Mouse (Mus musculus) liver, embryonic 14.5 days (tissue): ENCODE data around the gene Etfb. TPM values are rescaled to one million over a fixed set of nuclear protein-coding genes. Genes with fewer than 3 reads are reported as not detected.

Source experiments
- ATAC-seq: fragments of 200-750 bp; cut with Nextera tagmentation; 2 replicates; pipeline ENCODE4 v1.8.0; 2017; ENCODE audit warnings: moderate number of reproducible peaks, mild to moderate bottlenecking, moderate library complexity; ENCODE audit not compliant: insufficient read depth
- DNase-seq, 3 experiments: peaks; one replicate each; pipeline ENCODE4 v3.0.0-alpha.2; 2012 to 2013; ENCODE audit warnings: low read depth in 3 of 3, low spot score in 3 of 3
- H3K27ac ChIP-seq: fragments of 300-500 bp; sonication (generic); 2 replicates; pipeline ENCODE4 v1.5.1; 2014; ENCODE audit warnings: moderate library complexity, mild to moderate bottlenecking, control low read depth, inconsistent platforms
- H3K27me3 ChIP-seq: fragments of 300-500 bp; sonication (generic); 2 replicates; pipeline ENCODE4 v1.6.1; 2014; ENCODE audit warnings: mild to moderate bottlenecking, low read length, moderate library complexity; ENCODE audit not compliant: control insufficient read depth, insufficient read depth
- H3K36me3 ChIP-seq: fragments of 300-500 bp; sonication (generic); replicated peaks from 2 replicates; pipeline ENCODE4 v1.6.1; 2014; ENCODE audit warnings: low read depth; ENCODE audit not compliant: control insufficient read depth, insufficient read depth
- H3K4me1 ChIP-seq, 2 experiments: fragments of 200-500 bp in 1 of 2; fragments of 300-500 bp in 1 of 2; sonication (generic) in 1 of 2; replicated peaks; 2 replicates each; pipeline ENCODE4 v1.6.1; 2012 to 2014; ENCODE audit warnings: antibody characterized with exemption in 1 of 2, inconsistent platforms in 1 of 2, low read length in 1 of 2; ENCODE audit not compliant: control insufficient read depth in 2 of 2, insufficient read depth in 2 of 2
- H3K4me2 ChIP-seq: fragments of 300-500 bp; sonication (generic); 2 replicates; pipeline ENCODE4 v1.6.1; 2014; ENCODE audit warnings: low read depth, mild to moderate bottlenecking, control low read depth, moderate library complexity
- H3K4me3 ChIP-seq, 2 experiments: fragments of 200-500 bp in 1 of 2; fragments of 300-500 bp in 1 of 2; sonication (generic) in 1 of 2; 2 replicates each; pipeline ENCODE4 v1.5.1; 2012 to 2014; ENCODE audit warnings: low read depth in 2 of 2, low read length in 2 of 2, mild to moderate bottlenecking in 2 of 2, control low read depth in 1 of 2, inconsistent platforms in 1 of 2, moderate library complexity in 1 of 2; ENCODE audit not compliant: insufficient read depth in 1 of 2
- H3K9ac ChIP-seq: fragments of 300-500 bp; sonication (generic); replicated peaks from 2 replicates; pipeline ENCODE4 v1.6.1; 2014; ENCODE audit warnings: mild to moderate bottlenecking, control low read depth, moderate library complexity
- H3K9me3 ChIP-seq: fragments of 300-500 bp; sonication (generic); 2 replicates; pipeline ENCODE4 v1.6.1; 2016; ENCODE audit warnings: low read length, mixed read lengths; ENCODE audit not compliant: control insufficient read depth
- CTCF ChIP-seq: IDR thresholded peaks from 2 replicates; pipeline ENCODE4 v1.5.1; 2016; ENCODE audit warnings: antibody characterized with exemption, low read depth, control low read depth
- EP300 ChIP-seq: IDR thresholded peaks from 2 replicates; pipeline ENCODE4 v1.6.1; 2016; ENCODE audit warnings: antibody characterized with exemption, low read depth
- WGBS: fragments of 180-500 bp; shearing (Covaris S2); extraction: QIAGEN DNeasy Blood & Tissue Kit; methylation state at CpG from one replicate; pipeline ENCODE4 v1.1.7; 2014; ENCODE audit not compliant: insufficient replicate concordance; 5-methylcytosine and 5-hydroxymethylcytosine counted together
- polyA plus RNA-seq, 2 experiments: library from polyadenylated mRNA; depleted of rRNA in 1 of 2; stranded (reverse) in 1 of 2; unstranded in 1 of 2; fragments of >200 nt; fragmentation: Nextera tagmentation in 1 of 2; extraction: Ambion mirVana in 1 of 2; gene quantifications; 2 replicates each; pipeline versions ENCODE4 v1.2.1 to v1.2.3; 2012 to 2014

The Etfb gene
- polyA plus RNA-seq (2012; rRNA removed) (79.1 and 116 TPM in 2 replicates), polyA plus RNA-seq (2014; fragmentation: Nextera tagmentation; extraction: Ambion mirVana) (261 and 265 TPM in 2 replicates)

DNA sequence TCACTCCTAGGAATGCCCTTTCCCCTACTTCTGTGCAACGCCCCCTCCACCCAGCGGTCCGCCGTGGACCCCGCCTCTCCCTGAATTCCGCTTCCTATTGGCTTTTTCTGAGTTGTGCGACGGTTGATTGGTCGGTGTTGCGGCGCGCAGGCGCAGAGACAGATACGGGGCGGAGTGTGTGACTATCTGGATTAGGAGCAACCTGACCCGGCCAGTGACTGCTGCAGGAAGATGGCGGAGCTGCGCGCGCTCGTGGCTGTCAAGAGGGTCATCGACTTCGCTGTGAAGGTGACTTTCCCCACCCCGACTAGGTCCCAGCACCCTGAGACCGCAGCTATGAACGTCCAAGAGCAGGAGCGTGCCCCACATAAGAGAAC is at the start of gene Etfb, which contains the start of gene Gm45233:
Gene Etfb (plus strand): TSS at position 167 of the 377 bp plus-strand sequence.
Gene Gm45233 (plus strand): TSS at position 212 of the 377 bp plus-strand sequence.
- peak; percentile 89 to 91 (median 91) for DNase-seq
- under 1% methylated on average over 27 of the region's 27 CpGs for WGBS

DNA sequence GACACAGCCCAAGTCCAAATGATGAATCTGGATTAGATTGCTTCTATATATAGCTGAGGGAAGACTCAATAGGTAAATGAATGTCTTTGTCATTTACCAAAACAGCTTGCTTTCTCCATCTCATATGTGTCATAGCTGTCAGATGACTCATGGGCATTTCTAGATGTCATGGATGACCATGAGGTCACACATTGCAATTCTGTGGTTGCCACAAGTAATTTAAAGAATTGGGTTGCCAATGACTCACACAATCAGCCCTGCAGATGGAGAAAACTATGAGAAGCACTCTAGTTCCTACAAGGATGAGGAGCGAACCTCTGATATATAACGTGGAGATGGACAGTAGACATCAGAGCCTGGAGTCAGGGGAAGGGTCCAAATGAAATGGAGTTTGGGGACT is 44.4 kb upstream of the Etfb start:
- Histone ChIP-seq H3K4me3 (no peak overlapping the region), H3K27ac (no peak overlapping the region), H3K9ac (no peak overlapping the region), H3K9me3 (no peaks in the 10 kb centered on the region), H3K4me1 (no peaks in the 10 kb centered on the region), H3K36me3 (no peaks in the 10 kb centered on the region), H3K4me2 (no peak overlapping the region), H3K27me3 (no peaks in the 10 kb centered on the region)
- TF ChIP-seq EP300: no peak
- no peak for TF ChIP-seq CTCF
- 60% methylated on average over 2 of the region's 2 CpGs for WGBS
- ATAC-seq: no peak
- no peak for DNase-seq

More for the DNA sequence above, at the start of gene Etfb, which contains the start of gene Gm45233:
- no peaks in the 10 kb centered on the region for H3K9me3 ChIP-seq
- H3K36me3 ChIP-seq: no peaks in the 10 kb centered on the region
- peak within 1 kb of the TSS; percentile 74 for H3K9ac ChIP-seq
- H3K4me1 ChIP-seq: peaks cover 4 to 24% of the 10 kb centered on the region in 2 experiments; a peak in 3 of 4 replicates
- H3K4me3 ChIP-seq: peak within 1 kb of the TSS; percentile 74 to 76
- peak within 1 kb of the TSS; percentile 70 for H3K27ac ChIP-seq
- peak within 1 kb of the TSS; percentile 99 for H3K4me2 ChIP-seq
- no peaks in the 10 kb centered on the region for H3K27me3 ChIP-seq
- TF ChIP-seq EP300: no peak
- peak; percentile 26; the same call in 1 of the 2 replicates for TF ChIP-seq CTCF
- ATAC-seq: peak; percentile 97

DNA sequence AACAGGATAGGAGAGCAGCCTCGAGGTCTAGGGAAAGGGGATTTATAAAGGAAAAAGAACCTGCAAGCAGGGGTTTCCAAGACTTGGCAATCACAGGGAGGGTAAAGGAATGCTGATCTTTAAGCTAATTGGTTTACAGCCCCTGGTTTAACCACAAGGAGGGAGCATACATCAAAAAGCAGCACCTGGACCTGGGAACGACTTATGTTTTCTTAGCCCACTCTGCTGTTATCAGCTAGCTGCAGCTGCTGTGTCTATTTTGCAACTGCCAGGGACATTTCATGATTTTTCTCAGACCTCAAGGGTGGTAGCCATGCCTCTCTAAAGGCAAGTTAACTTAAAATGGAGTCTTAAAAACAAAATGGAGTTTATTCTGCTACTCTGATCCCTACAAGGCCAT is 41.2 kb upstream of the Etfb start:
- ATAC-seq (no peak), DNase-seq (no peak)
- TF ChIP-seq EP300: peak; percentile 23; the same call in 1 of the 2 replicates
- TF ChIP-seq CTCF: no peak
- H3K27me3 ChIP-seq: no peaks in the 10 kb centered on the region
- H3K4me3 ChIP-seq: no peak overlapping the region
- H3K9ac ChIP-seq: no peak overlapping the region
- no peaks in the 10 kb centered on the region for H3K4me1 ChIP-seq
- WGBS: 7% methylated on average over 2 of the region's 2 CpGs
- H3K36me3 ChIP-seq: no peaks in the 10 kb centered on the region
- no peaks in the 10 kb centered on the region for H3K9me3 ChIP-seq
- H3K4me2 ChIP-seq: no peak overlapping the region
- H3K27ac ChIP-seq: no peak overlapping the region

DNA sequence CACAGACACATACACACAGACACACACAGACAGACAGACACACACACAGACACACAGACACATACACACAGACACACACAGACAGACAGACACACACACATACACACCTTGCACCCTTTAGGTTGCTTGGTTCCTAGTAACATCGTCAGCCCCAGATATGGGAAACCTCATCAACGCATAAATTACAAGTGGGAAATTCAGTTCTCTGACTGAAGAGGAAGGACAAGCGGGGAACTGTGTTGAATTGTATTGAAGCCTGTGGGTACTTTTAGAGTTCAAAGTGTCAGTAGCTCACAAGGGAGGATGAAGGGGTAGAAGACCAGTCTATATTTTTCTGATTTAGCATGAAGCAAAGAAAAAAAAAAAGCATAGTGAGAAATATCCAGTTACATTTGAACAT is 36.3 kb upstream of the Etfb start:
- DNase-seq (no peak), ATAC-seq (no peak)
- Histone ChIP-seq H3K4me1 (no peaks in the 10 kb centered on the region), H3K4me2 (no peak overlapping the region), H3K27ac (no peak overlapping the region), H3K27me3 (no peaks in the 10 kb centered on the region), H3K36me3 (no peaks in the 10 kb centered on the region), H3K4me3 (no peak overlapping the region), H3K9me3 (no peaks in the 10 kb centered on the region), H3K9ac (no peak overlapping the region)
- TF ChIP-seq CTCF (no peak), EP300 (no peak)
- 41% methylated on average over 3 of the region's 3 CpGs for WGBS

DNA sequence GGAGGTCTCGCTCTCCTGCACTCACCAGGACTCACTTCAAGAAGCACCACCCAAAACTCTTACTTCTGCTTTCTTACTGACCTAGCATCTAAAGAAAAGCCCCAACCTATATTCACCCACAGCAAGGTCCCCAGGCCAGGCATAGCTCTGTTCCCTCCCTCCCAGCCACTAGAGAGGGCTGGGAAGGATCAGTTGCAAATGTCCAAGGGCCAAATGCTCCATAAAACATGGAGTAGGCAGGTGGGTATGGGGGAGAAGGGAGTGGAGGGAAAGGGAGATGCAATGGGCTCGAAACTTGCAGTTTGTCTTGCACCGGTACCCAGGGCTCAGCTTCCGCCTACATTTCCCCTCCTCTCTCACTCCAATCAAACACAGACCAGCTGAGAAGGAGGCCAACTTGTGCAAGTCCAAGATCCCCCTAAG is 35.7 kb upstream of the Etfb start, which contains the start of gene Siglecg:
Gene Siglecg (plus strand): TSS at position 74 of the 423 bp plus-strand sequence.
- Histone ChIP-seq H3K36me3 (no peaks in the 10 kb centered on the region), H3K27ac (no peak within 1 kb of the TSS), H3K9me3 (no peaks in the 10 kb centered on the region), H3K9ac (no peak within 1 kb of the TSS), H3K27me3 (no peaks in the 10 kb centered on the region), H3K4me1 (no peaks in the 10 kb centered on the region), H3K4me2 (no peak within 1 kb of the TSS), H3K4me3 (no peak within 1 kb of the TSS)
- DNase-seq (no peak), ATAC-seq (no peak)
- no peak for TF ChIP-seq CTCF
- no peak for TF ChIP-seq EP300
- WGBS: 41% methylated on average over 4 of the region's 4 CpGs
